Comparison of ENCODE assay signal across 1 mouse cellular context in the genomic region with DNA sequence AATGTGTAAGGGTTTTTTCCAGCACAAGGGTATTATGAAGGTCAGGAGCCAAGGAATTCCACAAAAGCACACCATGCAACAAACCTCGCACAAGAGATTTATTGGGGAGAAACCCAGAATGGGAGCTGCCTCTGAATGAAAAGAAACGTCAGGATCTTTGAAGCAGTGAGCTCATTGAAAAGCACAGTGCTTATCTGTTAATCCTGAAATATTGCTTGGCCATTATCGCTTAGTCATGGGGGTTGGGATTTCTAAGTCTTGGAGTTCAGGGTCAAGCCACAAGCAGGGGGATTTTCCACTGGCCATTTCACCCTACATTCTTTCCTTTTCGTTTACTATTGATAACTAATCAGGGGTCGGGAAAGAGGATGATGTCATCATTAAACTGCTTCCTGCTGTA.
TF ChIP-seq lines count a peak whose summit lies in the region.

No protein-coding gene starts in this region.

TF ChIP-seq in ES-E14, 5 proteins besides CTCF, POLR2A, EP300 and RAD21 (continued from another document):
- TF ChIP-seq HCFC1 (IDR thresholded peaks at IDR 0.05; ENCODE audit: borderline replicate concordance, insufficient read depth, low read length), result no peak
- TF ChIP-seq ZC3H11A (IDR thresholded peaks at IDR 0.05; ENCODE audit: borderline replicate concordance, low read depth, low read length), result no peak
- no peak for TF ChIP-seq CHD2 (IDR thresholded peaks at IDR 0.05; ENCODE audit: low read depth, low read length)
- no peak for TF ChIP-seq ZNF384 (IDR thresholded peaks at IDR 0.05; ENCODE audit: low read depth, low read length)
TF ChIP-seq in ES-E14: peak in this region for 1.
